Mouse (Mus musculus) lung, postnatal 0 days (tissue): ENCODE measurements around the gene Lep.

Experiments used
- CTCF ChIP-seq: IDR thresholded peaks from 2 replicates; pipeline ENCODE4 v1.5.1; 2016; ENCODE audit warnings: antibody characterized with exemption, mild to moderate bottlenecking
- EP300 ChIP-seq: IDR thresholded peaks from 2 replicates; pipeline ENCODE4 v1.6.1; 2016; ENCODE audit warnings: antibody characterized with exemption, mild to moderate bottlenecking, control low read depth

- TF ChIP-seq CTCF (no peak), EP300 (no peak)
Measured at GRCm38 (mm10) chr6:29066389-29066790, 6.4 kb downstream of the Lep start.
